Mouse (Mus musculus) cerebellum, postnatal 14 days (tissue): Measurements from ENCODE around the gene Gm28897.
"Not testable (repeated sequence)": the region's sequence is repeated elsewhere in the genome, so short reads cannot be mapped to it uniquely, and the experiment has no call there.

Source experiments
- DNase-seq, 2 experiments: peaks; one replicate each; pipeline ENCODE4 v3.0.0; 2021; ENCODE audit warnings: mixed read lengths in 2 of 2

Gene Gm28897

DNA sequence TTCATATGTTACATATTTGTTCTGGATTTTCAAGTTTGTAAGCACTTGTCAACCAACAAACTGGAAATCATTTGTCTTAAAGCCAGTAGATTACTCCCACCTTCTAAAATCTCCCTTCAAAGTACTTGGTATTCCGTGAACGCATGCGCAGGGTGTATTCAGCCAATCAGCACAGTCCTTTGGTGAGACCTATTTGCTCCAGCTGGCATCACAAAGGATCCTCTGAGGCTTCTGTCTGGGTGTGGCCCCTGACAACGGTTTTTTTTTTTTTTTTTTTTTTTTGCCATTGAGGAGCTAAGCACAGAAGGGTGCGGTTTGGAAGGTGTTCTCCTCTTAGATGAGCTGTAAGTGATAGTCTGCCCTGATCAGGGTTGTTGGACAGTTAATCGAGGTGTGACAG, at the start of gene Gm28897:
Gm28897 (plus strand) TSS at position 301 of the 400 bp plus-strand sequence.
- not testable (repeated sequence) for DNase-seq
